Mouse (Mus musculus): ENCODE measurements around the gene Plcg2.

The Plcg2 gene

DNA sequence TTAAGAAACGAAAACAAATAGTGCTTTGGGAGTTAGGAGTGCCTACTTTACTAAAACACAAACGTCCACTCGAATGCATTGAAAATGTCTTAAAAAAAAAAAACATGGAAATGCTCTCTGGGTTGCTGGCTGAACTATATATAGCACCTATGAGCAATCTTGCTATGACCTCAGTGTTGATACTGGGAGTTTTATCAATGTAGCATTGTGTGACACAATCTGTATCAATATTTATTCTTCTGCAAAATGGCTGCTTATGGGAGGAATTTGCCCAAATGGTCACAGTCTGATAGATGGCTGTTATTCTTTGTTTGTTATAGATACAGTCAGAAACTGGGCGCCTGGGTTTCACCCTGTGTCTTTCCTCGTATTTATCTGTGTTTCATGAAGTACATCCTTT, 147.4 kb downstream of the Plcg2 start:
- no peak for DNase-seq

DNA sequence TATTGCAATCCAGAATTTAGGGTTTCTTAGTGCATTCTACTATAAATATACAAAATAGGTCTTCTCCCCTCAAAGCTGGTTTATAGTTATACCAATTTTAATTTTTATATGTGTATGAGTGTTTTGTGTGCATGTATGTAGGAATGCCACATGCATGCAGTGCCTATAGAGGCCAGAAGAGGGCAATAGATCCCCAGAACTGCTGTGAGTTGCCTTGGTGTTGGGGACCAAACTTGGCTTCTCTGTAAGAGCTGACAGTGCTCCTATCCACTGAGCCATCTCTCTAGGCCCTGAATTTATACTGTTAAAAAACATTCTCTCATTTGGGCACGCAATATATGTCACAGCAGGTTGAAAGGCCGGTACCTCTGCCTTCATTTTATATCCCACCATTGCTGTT, 147.9 kb downstream of the Plcg2 start:
- peak; percentile 54 for DNase-seq

DNA sequence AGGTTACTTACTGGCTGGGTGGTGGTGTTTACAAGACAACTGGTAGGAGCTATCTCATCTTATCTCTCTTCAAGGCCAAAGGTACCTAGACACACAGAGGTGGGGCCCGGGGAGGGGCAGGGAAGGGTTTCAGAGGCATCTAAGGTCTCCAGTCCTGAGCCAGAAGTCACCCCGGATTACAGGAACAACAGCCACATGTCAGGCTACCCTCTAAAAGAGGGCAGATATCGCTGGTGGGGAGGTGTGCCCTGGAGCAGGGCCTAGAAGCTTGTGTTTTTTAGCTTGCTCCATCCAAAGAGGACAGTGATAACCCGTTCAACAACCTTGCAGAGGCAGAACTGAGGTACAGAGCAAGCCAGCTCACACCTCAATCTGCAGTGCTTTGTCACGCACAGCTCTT, 148.3 kb downstream of the Plcg2 start:
- no peak for DNase-seq

DNA sequence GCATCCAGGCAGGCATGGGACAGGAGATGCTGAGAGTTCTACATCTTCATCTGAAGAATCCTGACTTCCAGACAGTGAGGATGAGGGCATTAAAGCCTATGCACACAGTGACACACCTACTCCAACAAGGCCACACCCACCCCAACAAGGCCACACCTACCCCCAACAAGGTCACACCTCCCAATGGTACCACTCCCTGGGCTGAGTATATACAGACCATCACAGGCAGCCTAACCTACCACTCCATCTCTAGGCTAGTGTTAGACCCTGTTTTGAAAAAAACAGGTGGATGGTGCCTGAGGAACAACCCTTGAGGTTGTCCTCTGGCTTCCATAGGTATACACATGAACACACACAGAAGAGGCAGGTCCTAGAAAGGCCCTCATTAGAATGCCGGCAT, 154.2 kb downstream of the Plcg2 start:
- no peak for DNase-seq

DNA sequence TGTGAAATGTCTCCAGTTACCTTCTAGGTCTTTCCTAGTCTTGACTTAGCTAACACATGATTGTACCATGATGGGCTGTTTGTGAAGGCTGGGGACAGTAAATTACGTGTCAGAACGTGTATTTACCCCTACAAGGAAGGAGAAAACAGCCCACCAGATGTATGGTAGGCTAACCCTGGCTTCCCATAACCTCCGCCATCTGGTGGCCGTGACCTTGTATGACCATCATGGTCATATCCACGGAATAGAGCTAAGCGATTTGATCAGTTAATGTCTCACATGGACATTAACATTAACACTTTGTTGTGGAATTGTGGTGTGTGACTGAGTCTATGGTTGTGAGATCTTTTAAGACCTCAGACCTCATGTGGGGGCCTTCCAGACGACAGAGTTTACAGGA, 160.9 kb downstream of the Plcg2 start:
- no peak for DNase-seq

DNA sequence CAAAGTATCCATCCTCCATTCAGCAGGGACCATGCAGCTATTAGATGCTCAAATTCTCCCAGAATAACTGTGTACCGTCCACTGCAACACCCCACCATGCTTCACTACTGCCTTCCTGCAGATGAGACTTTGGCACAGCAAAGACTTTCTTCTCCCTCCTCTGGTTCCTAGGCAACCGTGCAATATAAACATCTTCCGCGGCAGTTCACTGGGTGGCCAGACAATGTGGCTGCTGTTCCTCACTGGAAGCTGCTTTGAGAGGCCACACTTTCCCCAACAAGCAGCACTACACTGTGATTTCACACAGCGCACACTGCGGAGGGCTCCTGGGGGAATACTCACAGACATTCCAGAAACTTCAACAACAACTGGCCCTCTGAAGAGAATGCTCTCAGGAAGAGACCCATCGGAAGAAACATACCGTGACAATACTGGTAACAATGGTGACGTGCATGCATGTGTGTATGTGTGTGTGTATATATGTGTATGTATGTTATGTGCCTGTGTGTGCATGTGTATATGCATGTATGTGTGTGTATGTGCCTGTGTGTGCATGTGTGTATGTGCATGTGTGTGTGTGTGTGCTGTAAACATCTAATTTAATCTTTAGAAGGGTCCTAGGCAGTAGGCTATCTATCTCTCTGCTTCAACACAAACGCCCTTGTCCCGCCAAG, 162.4 kb downstream of the Plcg2 start:
- DNase-seq: peak; percentile 7

DNA sequence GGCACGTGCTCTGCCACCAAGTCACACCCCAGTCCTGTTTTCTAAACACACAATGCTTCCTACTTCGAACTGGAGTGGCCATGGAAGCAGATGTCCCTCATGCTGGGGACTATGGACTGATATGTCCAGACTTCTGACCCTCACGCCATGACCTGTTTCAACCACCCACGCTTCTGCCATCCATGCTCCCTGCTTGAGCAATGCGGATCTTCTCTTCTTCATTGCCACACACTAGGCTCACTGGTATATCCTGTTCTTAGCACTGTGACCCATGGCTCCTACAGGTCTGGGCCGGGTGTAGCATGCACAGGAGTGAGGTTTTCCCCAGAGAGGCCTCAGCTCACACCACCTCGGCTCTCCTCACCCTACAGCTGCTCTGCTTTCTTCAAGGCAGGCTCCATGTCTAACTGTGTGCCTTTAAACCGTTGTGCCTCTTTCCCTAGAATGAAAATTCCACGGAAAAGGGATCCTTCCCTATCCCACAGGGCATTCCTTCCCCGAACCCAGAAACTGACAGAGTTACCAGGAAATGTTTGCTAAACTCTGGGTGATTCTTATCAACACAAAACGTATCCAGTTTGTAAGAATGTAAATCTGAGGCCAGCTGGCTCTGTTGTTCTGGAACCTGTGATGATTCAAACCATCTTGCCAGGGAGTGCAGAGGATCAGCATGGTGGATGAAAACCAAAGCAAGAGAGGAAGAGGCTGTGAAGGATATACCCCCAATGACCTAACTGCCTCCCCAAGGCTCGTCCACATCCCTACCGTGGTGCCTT, 169.4 kb downstream of the Plcg2 start:
- DNase-seq: no peak

DNA sequence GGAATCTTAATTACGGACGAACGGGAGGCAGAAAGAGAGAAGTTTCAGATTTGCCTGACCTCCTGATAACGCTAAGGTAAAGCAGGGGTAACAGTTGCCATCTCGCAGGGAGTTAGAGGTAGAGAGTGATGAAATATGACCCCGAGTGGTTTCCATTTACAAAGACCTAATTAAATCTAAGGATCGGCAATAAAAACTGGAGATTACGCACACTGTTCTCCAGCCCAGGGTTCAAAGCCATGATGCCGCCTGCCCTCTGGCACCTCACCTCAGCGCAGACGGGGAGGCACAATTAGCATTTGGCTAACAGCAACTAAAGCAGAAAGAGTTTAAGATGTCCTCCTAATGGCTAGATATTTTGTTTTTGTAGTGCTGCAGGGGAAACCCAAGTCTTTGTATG, 172.4 kb downstream of the Plcg2 start:
- no peak for DNase-seq

DNA sequence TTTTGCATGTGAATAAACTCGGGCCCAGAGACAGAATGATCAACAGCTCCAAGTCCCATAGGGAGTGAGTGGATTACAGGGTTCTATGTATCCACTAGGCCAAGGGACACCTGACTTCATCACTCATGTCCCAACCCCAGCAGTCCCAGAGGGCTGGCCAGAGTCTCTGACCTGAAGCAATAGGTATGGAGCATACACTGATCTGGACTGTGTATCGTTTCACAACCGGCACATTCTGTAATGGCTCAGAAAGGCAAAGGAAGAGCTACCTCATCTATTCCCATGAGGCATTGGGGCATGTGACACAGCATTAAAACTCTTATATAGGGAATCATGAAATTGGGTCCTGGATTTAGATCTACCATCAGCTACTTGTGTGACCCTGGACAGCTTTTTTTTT, 174.5 kb downstream of the Plcg2 start:
- DNase-seq: no peak

DNA sequence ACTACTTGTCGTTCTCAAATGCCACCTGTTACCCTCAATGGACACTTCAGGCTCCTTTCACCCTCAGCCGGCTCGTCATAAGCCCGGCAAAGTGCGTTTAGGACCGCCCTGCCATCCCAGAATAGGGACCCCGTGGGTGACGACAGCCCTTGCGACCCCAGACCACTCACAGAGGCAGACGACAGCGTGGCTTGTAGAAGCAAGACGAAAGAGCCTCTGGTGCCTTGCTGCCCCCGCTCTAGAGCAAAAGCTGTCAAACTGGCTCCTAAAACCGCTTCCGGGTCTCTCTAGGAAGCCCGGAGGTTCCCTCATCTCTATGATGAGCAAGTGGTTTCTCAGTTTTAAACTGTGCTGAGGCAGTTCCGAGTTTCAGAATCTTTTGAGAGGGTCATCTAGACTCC, 175.3 kb downstream of the Plcg2 start, which contains the start of gene Sdr42e1:
Sdr42e1 (minus strand) TSS at position 260 of the 401 bp plus-strand sequence.
- peak; percentile 54 for DNase-seq

DNA sequence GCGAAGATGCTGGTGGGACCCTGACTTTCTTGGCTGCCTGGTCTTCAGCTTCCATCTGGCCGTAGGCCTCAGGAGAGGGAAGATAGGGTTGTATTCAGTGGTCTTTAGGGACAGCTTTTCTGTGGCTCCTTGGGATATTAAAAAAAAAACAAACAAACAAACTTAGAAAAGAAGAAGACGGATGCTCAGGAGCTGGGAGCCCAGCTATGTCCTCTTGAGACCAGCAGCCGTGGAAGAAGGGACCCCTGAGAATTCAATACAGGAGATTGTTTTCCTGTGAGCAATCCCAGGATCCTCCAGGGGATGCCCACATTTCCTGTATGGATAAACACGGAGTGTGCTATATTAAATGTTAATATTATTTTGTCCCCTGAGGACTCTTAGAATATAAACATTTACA, 177.1 kb downstream of the Plcg2 start:
- DNase-seq: no peak

DNA sequence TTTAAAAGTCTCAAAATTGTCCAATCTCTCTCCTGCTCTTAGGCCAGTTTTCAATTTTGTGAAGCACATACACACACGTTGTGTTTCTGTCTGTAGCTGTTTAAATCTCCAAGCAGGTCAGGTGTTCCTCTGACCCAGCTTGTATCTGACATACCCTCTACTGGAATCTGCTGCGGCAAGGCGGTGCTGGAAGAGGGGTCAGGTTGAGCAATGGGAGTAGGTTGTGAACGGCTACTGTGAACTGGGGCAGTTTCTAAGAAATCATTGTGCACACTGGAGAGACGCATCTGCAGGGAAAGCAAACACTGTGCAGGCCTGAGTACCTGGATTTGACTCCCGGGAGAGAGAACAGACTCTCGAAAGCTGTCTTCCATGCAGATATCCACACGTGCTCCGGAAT, 178.4 kb downstream of the Plcg2 start:
- DNase-seq: no peak

DNA sequence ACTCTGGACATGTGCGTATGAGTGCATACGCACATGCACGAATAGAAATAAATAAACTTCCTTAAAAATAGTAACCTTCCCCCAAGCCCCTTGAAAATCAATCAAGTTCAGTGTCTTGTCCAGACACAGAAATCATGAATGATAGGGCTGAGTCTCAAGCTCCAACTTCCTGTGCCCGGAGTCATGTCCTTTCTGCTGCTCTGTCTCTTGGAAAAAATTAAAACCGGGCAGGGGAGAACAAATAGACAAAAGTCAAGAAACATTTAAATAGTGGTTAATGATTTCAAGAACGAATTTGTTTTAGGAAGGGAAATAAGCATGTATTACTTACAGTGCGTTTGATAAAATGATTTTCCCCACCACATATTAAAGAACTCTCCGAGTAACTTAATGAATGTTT, 178.9 kb downstream of the Plcg2 start:
- no peak for DNase-seq

DNA sequence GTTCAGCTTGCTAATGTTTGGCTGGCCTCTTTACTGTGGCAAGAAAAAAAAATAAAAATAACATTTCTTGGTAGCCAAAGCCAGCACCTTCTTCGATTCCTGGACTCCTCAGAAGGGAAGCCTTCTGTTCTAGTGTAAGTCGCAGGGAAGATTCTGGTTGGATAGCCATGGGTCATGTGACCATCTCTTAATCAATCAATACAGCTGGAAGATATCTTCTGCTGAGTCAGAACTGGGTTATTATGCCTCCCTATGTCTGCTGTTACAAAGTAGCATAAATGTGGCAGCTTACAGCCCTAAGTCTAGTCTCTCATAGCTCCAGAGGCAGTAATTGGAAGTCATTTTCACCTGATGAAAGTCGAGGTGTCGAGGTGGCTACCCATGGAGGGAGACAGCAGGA, 180.6 kb downstream of the Plcg2 start:
- DNase-seq: no peak

DNA sequence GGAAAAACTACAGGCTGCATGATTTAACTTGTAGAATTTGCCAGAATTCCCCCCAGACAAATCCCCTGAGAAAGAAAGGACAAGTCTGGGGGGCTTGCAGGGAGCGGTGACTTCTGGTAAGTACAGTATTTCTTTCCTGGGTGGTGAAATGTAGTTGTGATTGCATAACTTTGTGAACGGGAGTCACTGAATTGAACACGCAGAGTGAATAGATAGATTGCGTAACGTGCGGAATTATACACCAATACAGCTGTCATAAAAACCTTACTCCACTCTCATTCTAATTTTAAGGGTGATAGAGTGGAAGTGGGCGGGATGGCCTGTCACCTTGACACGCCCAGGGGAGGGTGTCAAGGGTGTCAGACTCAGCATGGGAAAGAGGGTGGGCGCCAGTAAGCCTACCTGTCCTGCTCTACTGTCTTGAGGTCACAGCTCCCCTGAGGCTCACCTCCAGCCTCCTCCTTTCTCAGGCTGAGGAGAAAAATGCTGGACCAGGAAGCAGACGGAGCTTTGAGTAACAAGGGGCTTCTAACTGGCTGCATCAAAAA, 185.9 kb downstream of the Plcg2 start:
- no peak for DNase-seq

DNA sequence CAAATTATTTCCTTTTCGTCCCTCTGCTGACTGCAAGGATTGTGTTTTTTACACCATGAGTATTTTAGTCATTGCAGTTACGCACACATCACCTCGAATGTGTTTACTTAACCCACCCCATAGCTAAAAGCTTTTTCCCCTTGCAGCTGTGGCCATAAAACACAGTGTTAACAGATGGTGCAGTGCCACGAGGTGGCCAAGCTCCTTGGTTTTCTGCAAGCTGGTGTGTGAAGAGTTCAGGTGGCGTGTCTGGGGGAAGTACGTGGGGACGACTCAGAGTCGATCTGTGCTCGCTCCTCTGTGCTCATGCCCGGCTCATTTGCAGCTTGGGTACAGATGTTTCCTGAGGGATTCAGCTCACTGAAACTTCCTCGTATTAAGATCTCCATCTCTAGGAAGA, 186.4 kb downstream of the Plcg2 start:
- no peak for DNase-seq
